Mouse (Mus musculus) urinary bladder, adult 2 months (tissue): ENCODE measurements around the gene Opn3. TPM values are rescaled to one million over a fixed set of nuclear protein-coding genes. Genes with fewer than 3 reads are reported as not detected.

Experiments used
- DNase-seq: peaks from one replicate; pipeline ENCODE4 v3.0.0; 2022; ENCODE audit warnings: low spot score
- polyA plus RNA-seq: library from polyadenylated mRNA; depleted of rRNA; stranded (reverse); fragments of >200 nt; gene quantifications from 2 replicates; pipeline ENCODE4 v1.2.3, GENCODE M21; 2012

Gene Opn3
- polyA plus RNA-seq, 1 experiment = 1.4 TPM

- no peak for DNase-seq
These were observed 32.7 kb downstream of the Opn3 start for GRCm38 (mm10) chr1:175659900-175660299.

GRCm38 (mm10) chr1:175648615-175649014 is 44.0 kb downstream of the Opn3 start:
- DNase-seq = no peak

- no peak for DNase-seq
These were observed 45.6 kb downstream of the Opn3 start for GRCm38 (mm10) chr1:175646952-175647351.

GRCm38 (mm10) chr1:175643496-175644265 is 48.9 kb downstream of the Opn3 start:
- DNase-seq = no peak

- DNase-seq = no peak
These were observed 52.0 kb downstream of the Opn3 start for GRCm38 (mm10) chr1:175640435-175641150.

- DNase-seq = no peak
These were observed 53.5 kb downstream of the Opn3 start for GRCm38 (mm10) chr1:175639072-175639471.

GRCm38 (mm10) chr1:175637677-175638076 is 54.9 kb downstream of the Opn3 start:
- DNase-seq = no peak

GRCm38 (mm10) chr1:175632470-175632869 is 60.1 kb downstream of the Opn3 start:
- no peak for DNase-seq

- DNase-seq = no peak
These were observed 60.8 kb downstream of the Opn3 start for GRCm38 (mm10) chr1:175631721-175632221.

GRCm38 (mm10) chr1:175631080-175631479 is 61.5 kb downstream of the Opn3 start:
- no peak for DNase-seq

GRCm38 (mm10) chr1:175630345-175630744 is 62.2 kb downstream of the Opn3 start:
- DNase-seq = no peak

GRCm38 (mm10) chr1:175629248-175629647 is 63.3 kb downstream of the Opn3 start:
- no peak for DNase-seq

GRCm38 (mm10) chr1:175625990-175626692 is 66.4 kb downstream of the Opn3 start:
- no peak for DNase-seq

- DNase-seq = peak; percentile 91
These were observed 67.2 kb downstream of the Opn3 start, which contains the start of gene Fh1 for GRCm38 (mm10) chr1:175625257-175625879. TSS of gene Fh1 (minus strand) at chr1:175625635.

GRCm38 (mm10) chr1:175623656-175624055 is 68.9 kb downstream of the Opn3 start:
- no peak for DNase-seq

- DNase-seq = no peak
These were observed 72.7 kb downstream of the Opn3 start, which contains the start of gene Kmo for GRCm38 (mm10) chr1:175619814-175620431. TSS of gene Kmo (plus strand) at chr1:175620381.

GRCm38 (mm10) chr1:175614992-175615391 is 77.6 kb downstream of the Opn3 start:
- no peak for DNase-seq
